Mouse (Mus musculus): ENCODE data around the gene Lrp10.

DNA sequence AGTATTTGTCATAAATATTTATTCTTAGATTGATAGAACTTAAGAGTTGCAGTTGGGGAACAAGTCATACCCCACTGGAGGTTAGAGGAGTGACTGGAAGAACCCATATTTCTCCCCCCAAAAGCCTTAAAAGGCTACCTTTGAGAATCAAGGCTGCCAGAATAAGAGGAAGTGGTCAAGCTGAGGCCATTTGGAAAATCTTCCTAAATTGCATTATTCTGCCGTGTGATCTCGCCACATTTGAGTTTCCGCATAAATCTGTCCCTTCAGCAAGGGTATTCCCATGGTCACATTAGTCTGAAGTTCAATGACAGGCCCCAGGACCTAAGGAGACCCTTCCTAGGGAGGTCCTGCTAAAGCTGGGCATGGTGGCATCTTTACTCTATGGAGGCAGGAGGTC is 21.4 kb upstream of the Lrp10 start:
- TF ChIP-seq CTCF (IDR thresholded peaks at IDR 0.05; ENCODE audit: borderline replicate concordance, insufficient read depth, low read length), result no peak
- TF ChIP-seq POLR2A (IDR thresholded peaks at IDR 0.05; ENCODE audit: low read depth, low read length), result no peak
